Mouse (Mus musculus) layer of hippocampus, postnatal 10 days (tissue): Measurements from ENCODE around the gene Tmem183a. TPM values are rescaled to one million over a fixed set of nuclear protein-coding genes. Genes with fewer than 3 reads are reported as not detected.
A peak's percentile ranks its signal among the peaks of the same experiment; 100 is the strongest.

ENCODE experiments used
- DNase-seq, 2 experiments: peaks; one replicate each; pipeline ENCODE4 v3.0.0; 2021; ENCODE audit warnings: low spot score in 2 of 2
- long read RNA-seq: library from polyadenylated mRNA; stranded (forward); transcript quantifications from one replicate; pipeline ENCODE4 v2.0.0, GENCODE M21; 2023
- total RNA-seq, 2 experiments: library from RNA; stranded (reverse); gene quantifications; 2 replicates each; pipeline ENCODE4 v1.2.3; 2021

Gene Tmem183a
- total RNA-seq = 100 to 1,000 TPM in 1 of 2 experiments, 10 to 100 TPM in 1; 96.2 to 104 TPM
- long read RNA-seq, transcript Tmem183a-205 (9 exons, 1,689 nt) = minor isoform, 8 of 89 reads
- long read RNA-seq, transcript Tmem183a-201 (8 exons, 3,149 nt) = major isoform, 40 of 89 reads
- long read RNA-seq, partial matches to known transcripts = 4 of 89 reads
- long read RNA-seq, other reads (novel, unspliced or antisense) = 33 of 89 reads

GRCm38 (mm10) chr1:134361857-134362212 is at the start of gene Tmem183a:
Gene Tmem183a, minus strand, starts transcription at chr1:134361979.
- peak; percentile 95 to 97 for DNase-seq

GRCm38 (mm10) chr1:134408080-134408479 is 46.3 kb upstream of the Tmem183a start:
- DNase-seq = no peak

- DNase-seq = no peak
These were observed 44.6 kb upstream of the Tmem183a start for GRCm38 (mm10) chr1:134406414-134406771.

GRCm38 (mm10) chr1:134405509-134406413 is 44.0 kb upstream of the Tmem183a start, which contains the start of gene Cyb5r1:
Gene Cyb5r1, plus strand, starts transcription at chr1:134405559.
- peak; percentile 42 to 65 for DNase-seq

GRCm38 (mm10) chr1:134399735-134400134 is 38.0 kb upstream of the Tmem183a start:
- no peak for DNase-seq

GRCm38 (mm10) chr1:134398210-134398609 is 36.4 kb upstream of the Tmem183a start:
- no peak for DNase-seq

GRCm38 (mm10) chr1:134393827-134394226 is 32.0 kb upstream of the Tmem183a start:
- DNase-seq = no peak

GRCm38 (mm10) chr1:134385666-134386065 is 23.9 kb upstream of the Tmem183a start, which contains the start of gene 4933406M09Rik:
Gene 4933406M09Rik, plus strand, starts transcription at chr1:134385940.
- no peak for DNase-seq

- no peak for DNase-seq
These were observed 23.4 kb upstream of the Tmem183a start for GRCm38 (mm10) chr1:134385176-134385575.

- no peak for DNase-seq
These were observed 22.8 kb upstream of the Tmem183a start for GRCm38 (mm10) chr1:134384581-134384980.

- DNase-seq = no peak
These were observed 20.2 kb upstream of the Tmem183a start for GRCm38 (mm10) chr1:134381795-134382625.

GRCm38 (mm10) chr1:134381051-134381450 is 19.3 kb upstream of the Tmem183a start:
- no peak for DNase-seq

- DNase-seq = no peak
These were observed 12.3 kb upstream of the Tmem183a start for GRCm38 (mm10) chr1:134374124-134374523.

- DNase-seq = peak; percentile 75 to 78
These were observed 7.1 kb upstream of the Tmem183a start for GRCm38 (mm10) chr1:134368777-134369337.

GRCm38 (mm10) chr1:134365491-134365890 is 3.7 kb upstream of the Tmem183a start:
- no peak for DNase-seq

- no peak for DNase-seq
These were observed 1.4 kb upstream of the Tmem183a start for GRCm38 (mm10) chr1:134363194-134363593.

GRCm38 (mm10) chr1:134361195-134361856 is 453 bp downstream of the Tmem183a start:
- no peak for DNase-seq

- DNase-seq = no peak
These were observed 1.1 kb downstream of the Tmem183a start for GRCm38 (mm10) chr1:134360656-134361055.

- DNase-seq = no peak
These were observed 4.3 kb downstream of the Tmem183a start for GRCm38 (mm10) chr1:134357461-134357860.

GRCm38 (mm10) chr1:134353326-134353725 is 8.5 kb downstream of the Tmem183a start:
- no peak for DNase-seq

- DNase-seq = no peak
These were observed 14.0 kb downstream of the Tmem183a start for GRCm38 (mm10) chr1:134347791-134348190.
